Mouse (Mus musculus) G1E (cell line): Measurements from ENCODE around the gene Meis2.

Source experiments
- CTCF ChIP-seq: IDR thresholded peaks from 2 replicates; pipeline ENCODE4 v1.5.1; 2012; ENCODE audit warnings: low read depth, low read length, inconsistent platforms, mixed read lengths
- GATA1 ChIP-seq: IDR thresholded peaks from 2 replicates; pipeline ENCODE4 v1.6.1; 2012; ENCODE audit warnings: borderline replicate concordance, low read length, inconsistent platforms, mixed read lengths
- GATA2 ChIP-seq: IDR thresholded peaks from 2 replicates; pipeline ENCODE4 v1.6.1; 2012; ENCODE audit warnings: low read depth, low read length, inconsistent platforms, borderline replicate concordance
- POLR2AphosphoS5 ChIP-seq: IDR thresholded peaks from 2 replicates; pipeline ENCODE4 v1.6.1; 2012; ENCODE audit warnings: low read depth, low read length, inconsistent platforms; ENCODE audit not compliant: insufficient replicate concordance

DNA sequence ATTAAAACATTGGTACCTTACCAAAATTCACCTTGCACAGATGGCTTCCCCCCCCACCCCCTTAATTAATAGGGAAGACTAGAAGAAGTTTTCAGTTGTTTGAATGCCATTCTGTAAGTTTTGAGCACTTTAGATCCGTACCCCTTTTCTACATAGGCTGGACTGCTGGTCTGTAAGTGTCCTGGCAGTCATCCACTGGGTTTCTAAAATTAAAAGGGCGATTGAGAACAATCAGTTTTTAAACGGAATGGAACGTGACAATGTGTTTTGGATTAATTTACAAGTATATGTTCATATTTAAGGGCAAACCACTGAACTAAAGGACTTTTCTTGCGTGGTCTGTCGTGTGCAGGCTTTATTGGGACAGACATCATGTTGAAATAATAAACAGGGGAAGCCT lies 141.2 kb downstream of the Meis2 start:
- no peak for TF ChIP-seq CTCF
- TF ChIP-seq GATA1, result no peak
- no peak for TF ChIP-seq GATA2
- TF ChIP-seq POLR2AphosphoS5, result no peak
